Mouse (Mus musculus) granulocyte monocyte progenitor cell, adult 5-6 weeks (primary cell): ENCODE results near the gene Olfr1467. TPM values are rescaled to one million over a fixed set of nuclear protein-coding genes. Genes with fewer than 3 reads are reported as not detected.

Experiments used
- ATAC-seq: replicated peaks from 2 replicates; pipeline ENCODE4 v1.8.0; 2016; ENCODE audit warnings: mild to moderate bottlenecking, moderate TSS enrichment, inconsistent platforms; ENCODE audit not compliant: poor library complexity, severe bottlenecking
- total RNA-seq, 2 experiments: library from RNA; stranded (forward) in 1 of 2; stranded (reverse) in 1 of 2; fragments of 200-712, 200-1000 nt in 1 of 2; fragments of >200 nt in 1 of 2; fragmentation: Nextera tagmentation in 1 of 2; gene quantifications; 2 replicates each; pipeline ENCODE4 v1.2.3; 2014 to 2017

The Olfr1467 gene
- total RNA-seq (2014; fragmentation: Nextera tagmentation) (not detected in 2 replicates), total RNA-seq (2017) (not detected in 2 replicates)

- ATAC-seq: no peak
These were observed at the start of gene Olfr1467 for GRCm38 (mm10) chr19:13361936-13362335. Gene Olfr1467 (plus strand): TSS chr19:13362236.

GRCm38 (mm10) chr19:13315441-13315840, 46.6 kb upstream of the Olfr1467 start, which contains the start of gene Olfr1465:
Gene Olfr1465 (minus strand): TSS chr19:13315541.
- ATAC-seq: no peak

- no peak for ATAC-seq
These were observed 23.5 kb upstream of the Olfr1467 start, which contains the start of gene Olfr1466 for GRCm38 (mm10) chr19:13338562-13338961. Gene Olfr1466 (plus strand): TSS chr19:13338862.

- no peak for ATAC-seq
These were observed 45.5 kb downstream of the Olfr1467 start, which contains the start of gene Olfr1469 for GRCm38 (mm10) chr19:13407549-13407948. Gene Olfr1469 (plus strand): TSS chr19:13407849.

Other genes starting within 250 kb of the Olfr1467 start
- gene Olfr1459, start 212.7 kb upstream of the Olfr1467 start, total RNA-seq (2014; fragmentation: Nextera tagmentation): not detected in 2 replicates
- not detected in 2 replicates for gene Olfr1459, start 212.7 kb upstream of the Olfr1467 start, total RNA-seq (2017)
- not detected in 2 replicates for gene Olfr1461, start 199.2 kb upstream of the Olfr1467 start, total RNA-seq (2014; fragmentation: Nextera tagmentation)
- not detected in 2 replicates for gene Olfr1461, start 199.2 kb upstream of the Olfr1467 start, total RNA-seq (2017)
- not detected in 2 replicates for gene Olfr1462, start 176.5 kb upstream of the Olfr1467 start, total RNA-seq (2014; fragmentation: Nextera tagmentation)
- gene Olfr1462, start 176.5 kb upstream of the Olfr1467 start, total RNA-seq (2017): not detected in 2 replicates
- gene Olfr1463, start 130.9 kb upstream of the Olfr1467 start, total RNA-seq (2014; fragmentation: Nextera tagmentation): not detected in 2 replicates
- gene Olfr1463, start 130.9 kb upstream of the Olfr1467 start, total RNA-seq (2017): not detected in 2 replicates
- not detected in 2 replicates for gene Olfr1465, start 46.7 kb upstream of the Olfr1467 start, total RNA-seq (2014; fragmentation: Nextera tagmentation)
- not detected in 2 replicates for gene Olfr1465, start 46.7 kb upstream of the Olfr1467 start, total RNA-seq (2017)
- not detected in 2 replicates for gene Olfr1466, start 23.4 kb upstream of the Olfr1467 start, total RNA-seq (2014; fragmentation: Nextera tagmentation)
- not detected in 2 replicates for gene Olfr1466, start 23.4 kb upstream of the Olfr1467 start, total RNA-seq (2017)
- gene Olfr1469, start 45.6 kb downstream of the Olfr1467 start, total RNA-seq (2014; fragmentation: Nextera tagmentation): not detected in 2 replicates
- not detected in 2 replicates for gene Olfr1469, start 45.6 kb downstream of the Olfr1467 start, total RNA-seq (2017)
- gene Olfr1471, start 81.2 kb downstream of the Olfr1467 start, total RNA-seq (2014; fragmentation: Nextera tagmentation): not detected in 2 replicates
- gene Olfr1471, start 81.2 kb downstream of the Olfr1467 start, total RNA-seq (2017): not detected in 2 replicates
- gene Olfr1472, start 93.8 kb downstream of the Olfr1467 start, total RNA-seq (2014; fragmentation: Nextera tagmentation): not detected in 2 replicates
- not detected in 2 replicates for gene Olfr1472, start 93.8 kb downstream of the Olfr1467 start, total RNA-seq (2017)
- gene Olfr1474, start 107.3 kb downstream of the Olfr1467 start, total RNA-seq (2014; fragmentation: Nextera tagmentation): not detected in 2 replicates
- not detected in 2 replicates for gene Olfr1474, start 107.3 kb downstream of the Olfr1467 start, total RNA-seq (2017)
- gene Olfr1475, start 118.0 kb downstream of the Olfr1467 start, total RNA-seq (2014; fragmentation: Nextera tagmentation): not detected in 2 replicates
- not detected in 2 replicates for gene Olfr1475, start 118.0 kb downstream of the Olfr1467 start, total RNA-seq (2017)
- gene Olfr1477, start 138.3 kb downstream of the Olfr1467 start, total RNA-seq (2014; fragmentation: Nextera tagmentation): not detected in 2 replicates
- not detected in 2 replicates for gene Olfr1477, start 138.3 kb downstream of the Olfr1467 start, total RNA-seq (2017)
- not detected in 2 replicates for gene Olfr1480, start 165.7 kb downstream of the Olfr1467 start, total RNA-seq (2014; fragmentation: Nextera tagmentation)
- gene Olfr1480, start 165.7 kb downstream of the Olfr1467 start, total RNA-seq (2017): not detected in 2 replicates
- not detected in 2 replicates for gene Olfr1484, start 221.3 kb downstream of the Olfr1467 start, total RNA-seq (2014; fragmentation: Nextera tagmentation)
- gene Olfr1484, start 221.3 kb downstream of the Olfr1467 start, total RNA-seq (2017): not detected in 2 replicates